Mouse (Mus musculus) midbrain, embryonic 16.5 days (tissue): Measurements from ENCODE around the gene Tbl2. TPM values are rescaled to one million over a fixed set of nuclear protein-coding genes. Genes with fewer than 3 reads are reported as not detected.

Experiments
- ATAC-seq: fragments of 200-750 bp; cut with Nextera tagmentation; 2 replicates; pipeline ENCODE4 v1.8.0; 2017; ENCODE audit warnings: moderate TSS enrichment
- H3K27ac ChIP-seq: fragments of 300-500 bp; sonication (generic); 2 replicates; pipeline ENCODE4 v1.5.1; 2014; ENCODE audit warnings: mild to moderate bottlenecking, low read length, mixed read lengths
- H3K27me3 ChIP-seq: fragments of 300-500 bp; sonication (generic); 2 replicates; pipeline ENCODE4 v1.6.1; 2014; ENCODE audit warnings: low read depth, low read length, mixed read lengths; ENCODE audit not compliant: control insufficient read depth, insufficient read depth
- H3K36me3 ChIP-seq: fragments of 300-500 bp; sonication (generic); 2 replicates; pipeline ENCODE4 v1.6.1; 2014; ENCODE audit warnings: mild to moderate bottlenecking, low read length, moderate library complexity, mixed read lengths; ENCODE audit not compliant: control insufficient read depth, insufficient read depth
- H3K4me1 ChIP-seq: fragments of 300-500 bp; sonication (generic); 2 replicates; pipeline ENCODE4 v1.6.1; 2014; ENCODE audit warnings: mild to moderate bottlenecking, low read length, mixed read lengths; ENCODE audit not compliant: control insufficient read depth, insufficient read depth
- H3K4me2 ChIP-seq: fragments of 300-500 bp; sonication (generic); 2 replicates; pipeline ENCODE4 v1.6.1; 2014; ENCODE audit warnings: mild to moderate bottlenecking, low read length, mixed read lengths
- H3K4me3 ChIP-seq: fragments of 300-500 bp; sonication (generic); 2 replicates; pipeline ENCODE4 v1.5.1; 2014; ENCODE audit warnings: low read depth, mild to moderate bottlenecking, low read length, moderate library complexity, mixed read lengths
- H3K9ac ChIP-seq: fragments of 300-500 bp; sonication (generic); 2 replicates; pipeline ENCODE4 v1.6.1; 2014; ENCODE audit warnings: low read depth, low read length, mixed read lengths
- H3K9me3 ChIP-seq: fragments of 300-500 bp; sonication (generic); replicated peaks from 2 replicates; pipeline ENCODE4 v1.6.1; 2014; ENCODE audit warnings: mild to moderate bottlenecking, low read length, mixed read lengths; ENCODE audit not compliant: control insufficient read depth, poor library complexity, severe bottlenecking
- WGBS: fragments of 180-500 bp; shearing (Covaris S2); extraction: QIAGEN DNeasy Blood & Tissue Kit; methylation state at CpG from one replicate; pipeline ENCODE4 v1.1.7; 2014; 5-methylcytosine and 5-hydroxymethylcytosine counted together
- polyA plus RNA-seq: library from polyadenylated mRNA; unstranded; fragments of >200 nt; fragmentation: Nextera tagmentation; extraction: Ambion mirVana; gene quantifications from 2 replicates; pipeline ENCODE4 v1.2.1, GENCODE M21; 2015

Gene Tbl2
- polyA plus RNA-seq, 1 experiment from 2014 or later = 12.9 TPM

DNA sequence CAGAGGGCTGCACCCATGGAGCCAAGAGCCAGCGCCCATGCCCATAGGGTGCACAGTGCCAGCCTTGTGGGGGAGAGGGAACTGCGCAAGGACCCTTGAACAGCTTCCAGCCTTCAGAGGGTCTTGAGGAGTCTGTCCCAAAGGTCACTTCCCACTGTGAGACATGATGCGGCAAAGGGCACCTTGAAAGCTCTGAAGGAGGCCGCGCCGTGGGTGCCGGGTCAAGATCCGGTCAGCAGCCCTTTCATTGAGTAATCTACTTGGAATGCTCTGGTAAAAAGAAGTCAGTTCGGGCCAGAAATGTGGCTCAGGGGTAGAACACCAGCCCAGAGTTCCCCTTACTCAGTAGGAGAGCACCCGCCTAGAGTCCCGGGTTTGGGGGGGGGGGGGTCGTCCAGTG is 35.7 kb upstream of the Tbl2 start:
- ATAC-seq = no peak
- Histone ChIP-seq H3K36me3 (no peaks in the 10 kb centered on the region), H3K9me3 (no peaks in the 10 kb centered on the region), H3K4me3 (no peak overlapping the region), H3K27me3 (peaks cover 8% of the 10 kb centered on the region), H3K4me2 (no peak overlapping the region), H3K9ac (no peak overlapping the region), H3K27ac (no peak overlapping the region), H3K4me1 (no peaks in the 10 kb centered on the region)
- 88% methylated on average over 12 of the region's 12 CpGs for WGBS

DNA sequence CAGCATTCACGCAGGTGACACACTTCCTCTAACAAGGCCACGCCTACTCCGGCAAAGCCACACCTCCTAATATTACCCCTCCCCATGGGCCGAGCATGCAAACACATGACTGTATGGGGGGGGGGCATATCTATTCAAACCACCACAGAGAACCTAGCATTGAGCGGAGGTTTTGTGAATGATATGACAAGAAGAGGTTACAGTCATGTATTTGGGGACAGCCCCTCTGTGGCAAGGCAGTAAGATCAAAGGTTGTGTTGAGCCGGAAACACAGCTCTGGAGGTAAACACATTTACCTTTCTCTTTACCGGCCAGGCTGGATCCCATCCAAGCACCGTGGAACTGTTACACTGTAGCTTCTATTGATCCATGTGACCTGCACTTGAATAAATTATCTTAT is 34.2 kb upstream of the Tbl2 start:
- no peak for ATAC-seq

DNA sequence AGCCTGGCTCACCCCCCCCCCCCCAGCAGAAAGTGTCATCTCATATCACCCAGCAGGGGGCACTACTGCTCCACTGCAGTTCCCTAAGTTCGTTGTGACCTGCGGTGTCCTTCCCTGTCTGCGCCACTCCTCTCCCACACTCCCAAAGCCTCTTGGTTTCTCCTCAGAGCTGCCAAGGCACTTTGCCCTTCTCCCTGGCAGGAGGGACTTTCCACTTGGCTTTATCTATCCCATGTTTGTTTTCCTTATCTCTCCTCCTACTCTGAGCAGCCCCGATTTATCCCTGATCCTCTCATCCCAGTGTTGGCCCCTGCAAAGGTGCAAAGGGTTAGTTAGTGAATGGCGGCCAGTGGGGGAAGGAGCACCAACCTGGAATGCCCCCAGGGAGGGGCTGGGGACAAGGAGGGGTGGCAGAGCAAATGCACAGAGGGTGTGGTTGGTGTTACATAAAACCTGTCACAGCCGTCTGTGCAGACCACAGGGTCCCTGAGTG is 30.8 kb upstream of the Tbl2 start:
- Histone ChIP-seq H3K4me2 (no peak overlapping the region), H3K9me3 (no peaks in the 10 kb centered on the region), H3K27ac (no peak overlapping the region), H3K9ac (no peak overlapping the region), H3K4me1 (no peaks in the 10 kb centered on the region), H3K4me3 (no peak overlapping the region), H3K36me3 (no peaks in the 10 kb centered on the region), H3K27me3 (no peaks in the 10 kb centered on the region)
- no peak for ATAC-seq
- 33% methylated on average over 6 of the region's 6 CpGs for WGBS

More for the DNA sequence above, 34.2 kb upstream of the Tbl2 start:
- Histone ChIP-seq H3K27ac (no peak overlapping the region), H3K27me3 (no peaks in the 10 kb centered on the region), H3K4me1 (no peaks in the 10 kb centered on the region), H3K9me3 (no peaks in the 10 kb centered on the region), H3K4me2 (no peak overlapping the region), H3K36me3 (no peaks in the 10 kb centered on the region), H3K4me3 (no peak overlapping the region), H3K9ac (no peak overlapping the region)
- WGBS = 90% methylated on average over 8 of the region's 8 CpGs

DNA sequence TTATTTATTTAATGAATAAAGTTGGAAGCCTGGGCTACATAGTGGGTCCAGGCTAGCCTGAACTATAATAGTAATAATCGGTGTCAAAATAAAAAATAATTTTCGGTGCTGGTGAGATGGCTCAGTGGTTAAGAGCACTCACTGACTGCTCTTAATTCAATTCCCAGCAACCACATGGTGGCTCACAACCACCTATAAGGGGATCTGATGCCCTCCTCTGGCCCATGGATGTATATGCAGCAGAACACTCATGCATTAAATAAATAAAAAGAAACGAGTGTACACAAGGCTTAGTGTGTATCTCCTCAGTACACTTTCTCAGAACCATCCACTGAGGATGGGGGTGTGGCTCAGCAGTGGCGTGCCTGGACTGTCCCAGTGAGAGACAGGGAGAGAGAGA is 28.7 kb upstream of the Tbl2 start:
- Histone ChIP-seq H3K9me3 (no peaks in the 10 kb centered on the region), H3K4me2 (no peak overlapping the region), H3K36me3 (no peaks in the 10 kb centered on the region), H3K9ac (no peak overlapping the region), H3K27ac (no peak overlapping the region), H3K27me3 (no peaks in the 10 kb centered on the region), H3K4me1 (no peaks in the 10 kb centered on the region), H3K4me3 (no peak overlapping the region)
- no peak for ATAC-seq
- 64% methylated on average over 4 of the region's 4 CpGs for WGBS

DNA sequence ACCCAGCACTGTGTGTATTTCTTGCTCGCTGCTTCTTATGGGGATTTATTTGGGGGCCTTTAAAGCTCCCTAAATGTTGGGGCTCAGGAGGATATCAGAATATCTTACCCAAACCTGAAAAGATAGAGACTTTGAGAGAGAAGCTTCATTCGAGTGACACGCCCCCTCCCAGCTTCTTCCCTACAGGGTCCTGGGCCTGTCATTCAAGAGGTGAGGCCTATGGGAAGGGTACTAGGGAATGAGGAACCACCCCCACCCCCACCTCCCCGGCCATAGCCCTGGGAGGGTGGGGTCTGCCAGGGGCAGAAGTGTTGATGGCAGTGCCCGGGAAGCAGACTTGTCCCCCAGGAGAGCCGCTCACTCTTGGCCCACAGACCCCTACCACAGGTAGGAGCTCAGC is 23.3 kb upstream of the Tbl2 start:
- H3K4me3 ChIP-seq = no peak overlapping the region
- no peak overlapping the region for H3K27ac ChIP-seq
- WGBS = 58% methylated on average over 6 of the region's 6 CpGs
- no peaks in the 10 kb centered on the region for H3K9me3 ChIP-seq
- H3K4me1 ChIP-seq = no peaks in the 10 kb centered on the region
- no peak overlapping the region for H3K9ac ChIP-seq
- no peak for ATAC-seq
- no peaks in the 10 kb centered on the region for H3K27me3 ChIP-seq
- no peaks in the 10 kb centered on the region for H3K36me3 ChIP-seq
- H3K4me2 ChIP-seq = no peak overlapping the region

DNA sequence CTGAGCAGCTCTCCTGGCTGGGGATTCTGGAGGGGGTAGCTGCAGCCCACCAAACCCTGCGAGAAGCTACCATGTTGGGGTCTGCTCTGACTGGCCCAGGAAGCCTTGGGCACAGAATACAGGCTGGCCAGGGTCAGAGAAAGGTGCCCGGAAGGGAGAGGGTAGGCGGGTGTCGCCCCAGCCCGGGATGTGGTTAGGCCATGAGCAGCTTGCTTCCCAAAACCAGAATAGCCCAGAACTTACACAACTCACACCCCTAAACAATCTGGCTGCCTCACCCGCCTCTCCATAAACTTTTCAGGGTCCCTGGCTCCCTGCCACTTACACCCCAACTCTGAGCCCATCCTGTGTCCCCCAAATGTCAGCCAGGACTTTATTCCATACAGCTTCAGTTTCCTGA is 21.8 kb upstream of the Tbl2 start:
- H3K9me3 ChIP-seq = no peaks in the 10 kb centered on the region
- H3K27me3 ChIP-seq = peaks cover 3% of the 10 kb centered on the region; the same call in 1 of the 2 replicates
- no peaks in the 10 kb centered on the region for H3K36me3 ChIP-seq
- WGBS = 84% methylated on average over 6 of the region's 6 CpGs
- no peaks in the 10 kb centered on the region for H3K4me1 ChIP-seq
- H3K4me2 ChIP-seq = no peak overlapping the region
- H3K9ac ChIP-seq = no peak overlapping the region
- H3K27ac ChIP-seq = no peak overlapping the region
- no peak overlapping the region for H3K4me3 ChIP-seq
- ATAC-seq = no peak

DNA sequence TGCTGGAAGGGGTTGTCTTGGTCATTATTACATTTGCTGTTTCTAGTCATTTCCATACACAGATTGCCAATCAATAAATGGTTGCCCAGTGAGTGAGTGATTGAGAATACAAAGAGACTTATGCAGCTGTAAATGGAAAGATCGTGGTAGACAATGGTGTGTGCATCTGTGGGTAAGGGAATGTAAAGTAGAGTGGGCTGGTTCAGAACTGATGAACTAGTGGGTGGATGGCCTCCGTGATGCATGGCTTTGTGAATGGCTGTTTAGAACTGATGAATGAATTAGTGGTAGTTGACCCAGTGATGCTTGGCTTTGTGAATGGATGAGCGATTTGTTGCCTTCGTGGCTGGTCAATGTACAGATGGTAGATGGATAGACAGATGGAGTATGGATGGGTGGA is 19.7 kb upstream of the Tbl2 start:
- H3K36me3 ChIP-seq = no peaks in the 10 kb centered on the region
- H3K27me3 ChIP-seq = peaks cover 16% of the 10 kb centered on the region
- no peak overlapping the region for H3K9ac ChIP-seq
- no peaks in the 10 kb centered on the region for H3K9me3 ChIP-seq
- H3K27ac ChIP-seq = no peak overlapping the region
- WGBS = 84% methylated on average over 4 of the region's 4 CpGs
- H3K4me2 ChIP-seq = no peak overlapping the region
- H3K4me3 ChIP-seq = no peak overlapping the region
- no peak for ATAC-seq
- H3K4me1 ChIP-seq = peaks cover 5% of the 10 kb centered on the region; the same call in 1 of the 2 replicates

DNA sequence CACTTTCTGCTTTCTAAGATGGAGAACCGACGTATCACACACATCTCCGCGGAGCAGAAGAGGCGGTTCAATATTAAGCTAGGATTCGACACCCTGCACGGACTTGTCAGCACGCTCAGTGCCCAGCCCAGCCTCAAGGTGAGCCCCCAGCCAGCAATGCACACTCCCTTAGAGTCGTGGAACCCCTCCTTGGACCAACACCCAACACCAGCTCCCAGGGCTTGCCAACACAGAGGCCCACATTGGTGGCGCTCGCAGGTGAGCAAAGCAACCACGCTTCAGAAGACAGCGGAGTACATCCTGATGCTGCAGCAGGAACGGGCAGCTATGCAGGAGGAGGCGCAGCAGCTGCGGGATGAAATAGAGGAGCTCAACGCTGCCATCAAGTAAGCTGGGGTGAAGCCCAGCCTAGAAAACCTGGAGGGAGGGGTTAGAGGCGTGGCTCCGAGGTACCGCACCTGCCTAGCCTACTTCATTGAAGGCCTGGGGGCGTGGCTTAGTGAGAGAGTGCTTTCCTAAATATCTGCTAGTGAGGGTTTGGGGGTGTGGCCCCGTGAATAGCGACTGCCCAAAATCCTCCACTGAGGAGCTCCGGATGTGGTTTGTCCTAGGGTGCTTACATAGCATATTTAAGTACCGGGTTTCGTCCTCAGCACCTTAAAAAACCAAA is 15.6 kb upstream of the Tbl2 start:
- H3K9ac ChIP-seq = 0 out of 2 replicates have a peak overlapping the region, but pooled peaks have one; percentile 3
- WGBS = 5% methylated on average over 26 of the region's 26 CpGs

DNA sequence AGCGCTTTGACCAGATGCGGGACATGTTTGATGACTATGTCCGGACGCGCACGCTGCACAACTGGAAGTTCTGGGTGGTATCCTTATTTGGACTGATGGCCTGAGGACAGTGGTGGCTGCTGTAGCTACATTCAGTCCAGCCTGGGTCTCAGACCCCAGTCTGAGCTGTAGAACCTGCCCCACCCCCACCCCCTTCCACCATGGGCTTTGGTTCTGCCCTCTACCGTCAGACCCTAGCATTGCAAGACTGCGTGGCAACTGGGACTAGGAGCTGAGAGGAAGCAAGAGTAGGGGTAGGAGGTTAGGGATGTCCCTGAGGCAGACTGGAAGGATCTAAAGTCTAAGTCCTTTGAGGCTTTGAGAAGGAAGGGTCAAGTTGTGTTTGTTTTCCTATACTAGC is 14.9 kb upstream of the Tbl2 start:
- Histone ChIP-seq H3K9me3 (no peaks in the 10 kb centered on the region), H3K27me3 (peaks cover 19% of the 10 kb centered on the region), H3K4me2 (peak overlapping the region; percentile 46), H3K9ac (0 out of 2 replicates have a peak overlapping the region, but pooled peaks have one; percentile 3), H3K4me3 (peak overlapping the region; percentile 26), H3K4me1 (peaks cover 5% of the 10 kb centered on the region; the same call in 1 of the 2 replicates), H3K27ac (no peak overlapping the region), H3K36me3 (no peaks in the 10 kb centered on the region)
- ATAC-seq = no peak
- WGBS = 4% methylated on average over 8 of the region's 8 CpGs

More for the DNA sequence above, 15.6 kb upstream of the Tbl2 start:
- Histone ChIP-seq H3K27ac (no peak overlapping the region), H3K4me2 (peak overlapping the region; percentile 46), H3K27me3 (peaks cover 19% of the 10 kb centered on the region), H3K4me3 (peak overlapping the region; percentile 26), H3K4me1 (peaks cover 5% of the 10 kb centered on the region; the same call in 1 of the 2 replicates), H3K36me3 (no peaks in the 10 kb centered on the region), H3K9me3 (no peaks in the 10 kb centered on the region)
- ATAC-seq = peak; percentile 48; the same call in 1 of the 2 replicates
